Mouse (Mus musculus) thymus, adult 2 months (tissue): ENCODE data around the gene Pbxip1. TPM values are rescaled to one million over a fixed set of nuclear protein-coding genes. Genes with fewer than 3 reads are reported as not detected.

Source experiments
- DNase-seq: peaks from one replicate; pipeline ENCODE4 v3.0.0; 2021
- H3K27ac ChIP-seq: fragments of 200-500 bp; 2 replicates; pipeline ENCODE4 v1.5.1; 2012; ENCODE audit warnings: low read length, control low read depth; ENCODE audit not compliant: control insufficient read depth, insufficient read depth
- H3K27me3 ChIP-seq: fragments of 200-500 bp; 2 replicates; pipeline ENCODE4 v1.6.1; 2012; ENCODE audit warnings: mild to moderate bottlenecking, low read length, moderate library complexity, mixed read lengths; ENCODE audit not compliant: control insufficient read depth, insufficient read depth
- H3K36me3 ChIP-seq: fragments of 200-500 bp; 2 replicates; pipeline ENCODE4 v1.6.1; 2012; ENCODE audit warnings: mild to moderate bottlenecking, low read length, moderate library complexity; ENCODE audit not compliant: control insufficient read depth, insufficient read depth
- H3K4me1 ChIP-seq: fragments of 200-500 bp; replicated peaks from 2 replicates; pipeline ENCODE4 v1.6.1; 2012; ENCODE audit warnings: low read length; ENCODE audit not compliant: control insufficient read depth, insufficient read depth
- H3K4me3 ChIP-seq: fragments of 200-500 bp; 2 replicates; pipeline ENCODE4 v1.5.1; 2012; ENCODE audit warnings: mild to moderate bottlenecking, low read length, control low read depth, moderate library complexity; ENCODE audit not compliant: control insufficient read depth, insufficient read depth
- CTCF ChIP-seq: fragments of 200-500 bp; IDR thresholded peaks from 2 replicates; pipeline ENCODE4 v1.5.1; 2012; ENCODE audit warnings: mild to moderate bottlenecking, control low read depth, low read length, moderate library complexity, borderline replicate concordance; ENCODE audit not compliant: control insufficient read depth, poor library complexity, insufficient read depth; ENCODE audit errors: extremely low read depth
- POLR2A ChIP-seq: fragments of 200-500 bp; IDR thresholded peaks from 2 replicates; pipeline ENCODE4 v1.6.1; 2012; ENCODE audit warnings: mild to moderate bottlenecking, low read length, control low read depth, moderate library complexity; ENCODE audit not compliant: control insufficient read depth, poor library complexity, insufficient read depth; ENCODE audit errors: extremely low read depth
- WGBS: fragments of 180-500 bp; shearing (Covaris S2); methylation state at CpG from one replicate; pipeline ENCODE4 v1.1.7; 2018; 5-methylcytosine and 5-hydroxymethylcytosine counted together
- polyA plus RNA-seq: library from polyadenylated mRNA; depleted of rRNA; stranded (reverse); fragments of >200 nt; gene quantifications from 2 replicates; pipeline ENCODE4 v1.2.3, GENCODE M21; 2012

Gene Pbxip1
- polyA plus RNA-seq, 1 experiment = 41.6 TPM

DNA sequence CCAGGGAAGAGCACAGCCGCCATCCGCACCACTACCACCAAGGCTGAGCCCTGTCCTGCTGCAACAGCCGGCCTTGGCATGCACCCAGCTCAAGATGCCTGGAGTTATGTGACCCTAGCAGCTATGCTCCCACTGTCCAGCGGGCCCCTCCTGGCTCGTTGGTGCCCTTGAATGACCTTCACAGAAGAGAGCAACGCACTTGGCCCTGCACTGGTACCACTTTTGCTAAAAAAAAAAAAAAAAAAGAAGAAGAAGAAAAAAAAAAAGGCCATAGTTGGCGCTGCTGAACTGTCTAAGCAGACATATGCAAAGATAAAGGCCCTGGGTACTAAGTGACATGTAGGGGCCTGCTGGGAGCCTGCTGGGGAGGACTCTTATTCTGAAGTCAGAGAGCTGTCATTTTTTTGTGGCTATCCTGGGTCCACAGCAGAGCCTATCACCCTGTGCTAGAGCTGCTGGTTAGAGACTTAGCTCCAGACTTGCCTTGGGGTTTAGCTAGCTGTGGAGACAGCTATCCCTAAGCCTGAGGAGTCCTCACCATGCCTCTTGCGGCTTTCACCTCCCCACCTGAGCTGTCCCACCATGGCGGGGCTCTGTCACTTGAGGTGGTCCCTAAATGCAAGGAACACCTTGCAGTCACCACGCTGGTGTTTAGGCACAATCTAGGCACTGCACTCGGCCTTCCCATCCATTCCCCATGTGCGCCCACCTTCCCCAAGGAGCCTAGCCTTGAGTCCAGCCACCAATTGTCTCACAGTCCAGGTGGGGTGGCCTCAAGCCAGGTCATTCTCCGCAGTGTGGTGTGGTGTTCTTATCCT, 12.4 kb downstream of the Pbxip1 start:
- no peak for TF ChIP-seq CTCF
- no peak for TF ChIP-seq POLR2A
- 53% methylated on average over 13 of the region's 13 CpGs for WGBS
- no peak overlapping the region for H3K27ac ChIP-seq
- no peak for DNase-seq
- H3K4me3 ChIP-seq = no peak overlapping the region
- peaks cover 9% of the 10 kb centered on the region for H3K36me3 ChIP-seq
- peaks cover 35% of the 10 kb centered on the region for H3K4me1 ChIP-seq
- H3K27me3 ChIP-seq = no peaks in the 10 kb centered on the region

DNA sequence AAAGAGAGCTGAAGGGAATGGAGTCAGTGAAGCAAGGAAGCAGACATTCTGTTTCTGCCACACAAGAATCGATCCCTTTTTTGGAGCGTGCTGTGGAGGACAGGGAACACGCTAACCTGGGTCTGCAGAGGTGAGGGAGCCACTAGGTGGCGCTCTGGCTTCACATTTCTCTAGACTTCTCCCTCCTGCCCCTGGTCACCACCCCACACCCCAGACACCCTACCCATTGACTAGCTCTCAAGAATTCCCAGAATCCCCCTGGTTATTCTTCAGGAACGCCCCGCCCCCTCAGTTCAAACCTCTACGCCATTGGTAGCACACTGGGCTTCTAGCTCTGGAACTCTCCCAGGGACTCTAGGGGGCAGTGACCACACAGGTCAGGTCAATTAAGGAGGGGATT, 13.0 kb downstream of the Pbxip1 start:
- WGBS = 23% methylated on average over 7 of the region's 7 CpGs
- DNase-seq = peak; percentile 74
- peaks cover 9% of the 10 kb centered on the region for H3K36me3 ChIP-seq
- no peak overlapping the region for H3K27ac ChIP-seq
- no peak overlapping the region for H3K4me3 ChIP-seq
- H3K27me3 ChIP-seq = no peaks in the 10 kb centered on the region
- TF ChIP-seq CTCF = peak; percentile 72; the same call in 1 of the 2 replicates
- TF ChIP-seq POLR2A = no peak
- peaks cover 38% of the 10 kb centered on the region for H3K4me1 ChIP-seq

DNA sequence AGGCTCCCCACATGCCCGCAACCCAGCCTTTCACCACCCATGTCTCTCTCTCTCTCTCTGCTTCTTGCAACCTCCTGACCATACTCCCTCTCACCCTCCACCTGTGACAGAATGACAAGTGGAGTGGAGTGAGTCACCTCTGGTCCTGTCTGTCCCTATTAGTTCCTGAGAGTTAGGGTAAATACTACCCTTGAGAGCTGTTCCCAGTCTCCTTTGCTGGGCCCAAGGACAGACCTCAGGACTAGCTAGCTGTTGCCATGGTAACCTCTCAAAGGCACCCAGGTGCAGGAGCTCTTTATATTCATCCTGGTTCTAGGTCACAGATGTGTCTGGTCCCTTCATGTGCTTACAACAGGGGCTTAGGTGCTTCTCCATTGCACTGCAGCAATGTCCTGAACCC, 15.4 kb downstream of the Pbxip1 start:
- H3K27ac ChIP-seq = peak overlapping the region; percentile 95

DNA sequence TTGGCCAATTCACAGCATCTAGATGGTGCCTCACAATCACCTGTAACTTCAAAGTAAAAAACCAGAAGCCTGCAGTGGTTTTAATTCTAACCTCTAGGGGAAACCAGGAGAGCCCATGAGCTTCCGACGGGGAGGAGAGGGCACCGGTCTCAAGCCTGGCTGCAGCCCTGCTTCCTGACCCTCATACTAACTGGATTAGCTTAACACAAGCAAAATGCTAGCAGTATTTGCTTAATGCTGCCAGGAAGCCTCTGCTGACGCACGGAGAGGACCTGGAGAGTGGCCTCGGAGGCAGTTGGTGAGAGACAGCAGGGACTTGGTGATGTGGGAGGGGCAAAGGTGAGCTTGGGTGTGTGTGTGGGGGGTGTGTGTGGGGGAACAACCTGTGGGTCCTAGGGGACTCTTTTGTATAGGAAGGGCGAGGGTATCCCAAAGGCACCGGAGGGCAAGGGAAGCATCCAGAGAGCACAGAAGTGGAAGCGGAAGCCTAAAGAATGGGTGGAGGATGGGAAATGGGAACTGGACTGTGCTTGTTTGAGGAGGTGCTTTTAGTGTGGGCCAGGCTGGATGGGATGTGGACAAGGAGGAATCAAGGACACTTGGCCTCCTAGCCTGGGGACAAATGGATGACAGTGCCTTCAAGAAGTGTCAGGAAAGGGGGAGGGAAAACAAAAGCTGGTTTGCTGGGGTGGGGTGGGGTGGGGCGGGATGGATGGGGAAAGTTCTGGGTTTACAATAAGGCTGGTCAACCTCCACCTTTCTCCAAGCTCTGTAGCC, 18.1 kb downstream of the Pbxip1 start, which contains the start of gene Pmvk:
TSS of gene Pmvk (plus strand) at position 141 of the 777 bp plus-strand sequence.
- Histone ChIP-seq H3K36me3 (no peaks in the 10 kb centered on the region), H3K4me3 (no peak within 1 kb of the TSS), H3K4me1 (peaks cover 36% of the 10 kb centered on the region), H3K27me3 (no peaks in the 10 kb centered on the region), H3K27ac (no peak within 1 kb of the TSS)
- 73% methylated on average over 10 of the region's 10 CpGs for WGBS
- TF ChIP-seq POLR2A (no peak), CTCF (no peak)
- no peak for DNase-seq

More for the DNA sequence above, 15.4 kb downstream of the Pbxip1 start:
- H3K27me3 ChIP-seq = no peaks in the 10 kb centered on the region
- WGBS = 90% methylated on average over 1 of the region's 1 CpGs
- TF ChIP-seq POLR2A (no peak), CTCF (no peak)
- no peaks in the 10 kb centered on the region for H3K36me3 ChIP-seq
- no peak overlapping the region for H3K4me3 ChIP-seq
- peaks cover 44% of the 10 kb centered on the region for H3K4me1 ChIP-seq
- DNase-seq = peak; percentile 51

DNA sequence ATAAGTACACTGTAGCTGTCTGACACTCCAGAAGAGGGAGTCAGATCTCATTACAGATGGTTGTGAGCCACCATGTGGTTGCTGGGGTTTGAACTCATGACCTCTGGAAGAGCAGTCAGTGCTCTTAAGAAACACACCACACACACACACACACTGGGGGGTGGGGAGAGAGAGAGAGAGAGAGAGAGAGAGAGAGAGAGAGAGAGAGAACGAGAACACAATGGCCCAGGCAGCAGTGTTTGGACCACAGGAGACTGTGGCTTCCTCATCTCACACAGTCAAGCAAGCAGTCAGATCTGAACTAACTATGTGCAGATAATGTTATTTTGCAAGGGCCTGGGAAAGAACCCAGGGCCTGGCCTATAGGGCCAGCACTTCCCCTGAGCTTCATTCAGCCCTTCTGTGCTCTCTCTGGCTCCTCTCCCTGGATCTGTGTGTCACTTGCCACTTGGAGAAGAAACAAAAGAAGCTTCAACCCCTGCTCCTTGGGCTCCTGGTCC, 19.3 kb downstream of the Pbxip1 start:
- H3K4me1 ChIP-seq = peaks cover 37% of the 10 kb centered on the region
- no peaks in the 10 kb centered on the region for H3K27me3 ChIP-seq
- no peak overlapping the region for H3K27ac ChIP-seq
- TF ChIP-seq CTCF = no peak
- no peak for TF ChIP-seq POLR2A
- no peak for DNase-seq
- H3K36me3 ChIP-seq = no peaks in the 10 kb centered on the region
- H3K4me3 ChIP-seq = no peak overlapping the region
- 80% methylated on average over 1 of the region's 1 CpGs for WGBS
